Mouse (Mus musculus) thymus, adult 2 months (tissue): ENCODE data around the gene Cdh23. TPM values are rescaled to one million over a fixed set of nuclear protein-coding genes. Genes with fewer than 3 reads are reported as not detected.
A peak's percentile ranks its signal among the peaks of the same experiment; 100 is the strongest.

ENCODE experiments used
- DNase-seq: peaks from one replicate; pipeline ENCODE4 v3.0.0; 2021
- H3K27ac ChIP-seq: fragments of 200-500 bp; 2 replicates; pipeline ENCODE4 v1.5.1; 2012; ENCODE audit warnings: low read length, control low read depth; ENCODE audit not compliant: control insufficient read depth, insufficient read depth
- H3K27me3 ChIP-seq: fragments of 200-500 bp; 2 replicates; pipeline ENCODE4 v1.6.1; 2012; ENCODE audit warnings: mild to moderate bottlenecking, low read length, moderate library complexity, mixed read lengths; ENCODE audit not compliant: control insufficient read depth, insufficient read depth
- H3K36me3 ChIP-seq: fragments of 200-500 bp; 2 replicates; pipeline ENCODE4 v1.6.1; 2012; ENCODE audit warnings: mild to moderate bottlenecking, low read length, moderate library complexity; ENCODE audit not compliant: control insufficient read depth, insufficient read depth
- H3K4me1 ChIP-seq: fragments of 200-500 bp; replicated peaks from 2 replicates; pipeline ENCODE4 v1.6.1; 2012; ENCODE audit warnings: low read length; ENCODE audit not compliant: control insufficient read depth, insufficient read depth
- H3K4me3 ChIP-seq: fragments of 200-500 bp; 2 replicates; pipeline ENCODE4 v1.5.1; 2012; ENCODE audit warnings: mild to moderate bottlenecking, low read length, control low read depth, moderate library complexity; ENCODE audit not compliant: control insufficient read depth, insufficient read depth
- CTCF ChIP-seq: fragments of 200-500 bp; IDR thresholded peaks from 2 replicates; pipeline ENCODE4 v1.5.1; 2012; ENCODE audit warnings: mild to moderate bottlenecking, control low read depth, low read length, moderate library complexity, borderline replicate concordance; ENCODE audit not compliant: control insufficient read depth, poor library complexity, insufficient read depth; ENCODE audit errors: extremely low read depth
- POLR2A ChIP-seq: fragments of 200-500 bp; IDR thresholded peaks from 2 replicates; pipeline ENCODE4 v1.6.1; 2012; ENCODE audit warnings: mild to moderate bottlenecking, low read length, control low read depth, moderate library complexity; ENCODE audit not compliant: control insufficient read depth, poor library complexity, insufficient read depth; ENCODE audit errors: extremely low read depth
- WGBS: fragments of 180-500 bp; shearing (Covaris S2); methylation state at CpG from one replicate; pipeline ENCODE4 v1.1.7; 2018; 5-methylcytosine and 5-hydroxymethylcytosine counted together
- polyA plus RNA-seq: library from polyadenylated mRNA; depleted of rRNA; stranded (reverse); fragments of >200 nt; gene quantifications from 2 replicates; pipeline ENCODE4 v1.2.3, GENCODE M21; 2012

Gene Cdh23
- polyA plus RNA-seq, 1 experiment, result 3.5 TPM

- peak; percentile 95 for TF ChIP-seq CTCF
- no peak for TF ChIP-seq POLR2A
- no peak overlapping the region for H3K27ac ChIP-seq
- peaks cover 4% of the 10 kb centered on the region for H3K4me1 ChIP-seq
- no peaks in the 10 kb centered on the region for H3K36me3 ChIP-seq
- H3K27me3 ChIP-seq, result no peaks in the 10 kb centered on the region
- 13% methylated on average over 5 of the region's 5 CpGs for WGBS
- no peak overlapping the region for H3K4me3 ChIP-seq
- DNase-seq, result peak; percentile 80
Observed at GRCm38 (mm10) chr10:60696975-60697374, 685 bp upstream of the Cdh23 start.

GRCm38 (mm10) chr10:60691671-60692390 is 4.5 kb downstream of the Cdh23 start:
- peaks cover 20% of the 10 kb centered on the region for H3K4me1 ChIP-seq
- H3K27me3 ChIP-seq, result no peaks in the 10 kb centered on the region; the same call in 1 of the 2 replicates
- DNase-seq, result peak; percentile 73
- H3K36me3 ChIP-seq, result no peaks in the 10 kb centered on the region
- no peak for TF ChIP-seq CTCF
- 0 out of 2 replicates have a peak, but pooled peaks have one; percentile 25 for TF ChIP-seq POLR2A
- 36% methylated on average over 20 of the region's 20 CpGs for WGBS
- peak overlapping the region; percentile 64 for H3K27ac ChIP-seq
- peak overlapping the region; percentile 7; the same call in 1 of the 2 replicates for H3K4me3 ChIP-seq

GRCm38 (mm10) chr10:60690960-60691359 is 5.3 kb downstream of the Cdh23 start:
- DNase-seq, result peak; percentile 45
- Histone ChIP-seq H3K36me3 (no peaks in the 10 kb centered on the region), H3K4me1 (peaks cover 27% of the 10 kb centered on the region), H3K27me3 (peaks cover 3% of the 10 kb centered on the region; the same call in 1 of the 2 replicates), H3K4me3 (no peak overlapping the region), H3K27ac (peak overlapping the region; percentile 64)
- WGBS, result 62% methylated on average over 6 of the region's 6 CpGs
- TF ChIP-seq POLR2A, result no peak
- no peak for TF ChIP-seq CTCF

GRCm38 (mm10) chr10:60689396-60689795 is 6.9 kb downstream of the Cdh23 start:
- H3K4me3 ChIP-seq, result no peak overlapping the region
- no peak for TF ChIP-seq CTCF
- TF ChIP-seq POLR2A, result no peak
- no peak overlapping the region for H3K27ac ChIP-seq
- no peak for DNase-seq
- H3K27me3 ChIP-seq, result peaks cover 8% of the 10 kb centered on the region; the same call in 1 of the 2 replicates
- H3K4me1 ChIP-seq, result peaks cover 29% of the 10 kb centered on the region
- 89% methylated on average over 4 of the region's 4 CpGs for WGBS
- H3K36me3 ChIP-seq, result no peaks in the 10 kb centered on the region

- peak; percentile 66 for DNase-seq
- 1% methylated on average over 76 of the region's 76 CpGs for WGBS
- Histone ChIP-seq H3K4me1 (peaks cover 27% of the 10 kb centered on the region), H3K36me3 (no peaks in the 10 kb centered on the region), H3K27ac (no peak overlapping the region), H3K27me3 (peaks cover 8% of the 10 kb centered on the region; the same call in 1 of the 2 replicates), H3K4me3 (peak overlapping the region; percentile 77)
- no peak for TF ChIP-seq POLR2A
- TF ChIP-seq CTCF, result 0 out of 2 replicates have a peak, but pooled peaks have one; percentile 15
Observed at GRCm38 (mm10) chr10:60687011-60687776, 9.1 kb downstream of the Cdh23 start.

GRCm38 (mm10) chr10:60686641-60686975 is 9.7 kb downstream of the Cdh23 start:
- Histone ChIP-seq H3K27me3 (peaks cover 8% of the 10 kb centered on the region; the same call in 1 of the 2 replicates), H3K27ac (no peak overlapping the region), H3K4me3 (peak overlapping the region; percentile 77), H3K36me3 (no peaks in the 10 kb centered on the region), H3K4me1 (peaks cover 21% of the 10 kb centered on the region)
- TF ChIP-seq CTCF (no peak), POLR2A (no peak)
- DNase-seq, result no peak
- WGBS, result 2% methylated on average over 37 of the region's 37 CpGs
